Mouse (Mus musculus) intestine, embryonic 16.5 days (tissue): ENCODE measurements at regions not wholly inside any gene's neighbourhood (a gene's known extent, or its start where the extent isn't known, plus 50 kb on each side); places are given as distances from the start of the nearest gene placed in this dataset.

Experiments
- ATAC-seq: fragments of 200-750 bp; cut with Nextera tagmentation; 2 replicates; pipeline ENCODE4 v1.8.0; 2017; ENCODE audit warnings: moderate TSS enrichment, moderate library complexity
- H3K27ac ChIP-seq: fragments of 300-500 bp; sonication (generic); 2 replicates; pipeline ENCODE4 v1.5.1; 2014; ENCODE audit warnings: mild to moderate bottlenecking, low read length
- H3K27me3 ChIP-seq: fragments of 300-500 bp; sonication (generic); replicated peaks from 2 replicates; pipeline ENCODE4 v1.6.1; 2014; ENCODE audit warnings: low read length, control low read depth, mixed read lengths; ENCODE audit not compliant: control insufficient read depth, insufficient read depth
- H3K36me3 ChIP-seq: fragments of 300-500 bp; sonication (generic); 2 replicates; pipeline ENCODE4 v1.6.1; 2014; ENCODE audit warnings: low read length, control low read depth; ENCODE audit not compliant: control insufficient read depth, insufficient read depth
- H3K4me1 ChIP-seq: fragments of 300-500 bp; sonication (generic); 2 replicates; pipeline ENCODE4 v1.6.1; 2014; ENCODE audit warnings: low read length, control low read depth, mixed read lengths; ENCODE audit not compliant: control insufficient read depth, insufficient read depth
- H3K4me2 ChIP-seq: fragments of 300-500 bp; sonication (generic); 2 replicates; pipeline ENCODE4 v1.6.1; 2014; ENCODE audit warnings: low read depth, low read length, control low read depth
- H3K4me3 ChIP-seq: fragments of 300-500 bp; sonication (generic); 2 replicates; pipeline ENCODE4 v1.5.1; 2014; ENCODE audit warnings: mild to moderate bottlenecking, low read length
- H3K9ac ChIP-seq: fragments of 300-500 bp; sonication (generic); 2 replicates; pipeline ENCODE4 v1.6.1; 2014; ENCODE audit warnings: low read depth, low read length
- H3K9me3 ChIP-seq: fragments of 300-500 bp; sonication (generic); 2 replicates; pipeline ENCODE4 v1.6.1; 2016; ENCODE audit warnings: low read length, control low read depth; ENCODE audit not compliant: control insufficient read depth
- WGBS: fragments of 180-500 bp; shearing (Covaris S2); extraction: QIAGEN DNeasy Blood & Tissue Kit; methylation state at CpG from one replicate; pipeline ENCODE4 v1.1.7; 2014; 5-methylcytosine and 5-hydroxymethylcytosine counted together

- Histone ChIP-seq H3K4me3 (no peak overlapping the region), H3K9ac (no peak overlapping the region), H3K4me2 (no peak overlapping the region), H3K4me1 (peaks cover 7% of the 10 kb centered on the region; the same call in 1 of the 2 replicates), H3K9me3 (peaks cover 10% of the 10 kb centered on the region), H3K36me3 (no peaks in the 10 kb centered on the region), H3K27ac (no peak overlapping the region), H3K27me3 (no peaks in the 10 kb centered on the region)
- 57% methylated on average over 5 of the region's 5 CpGs for WGBS
- no peak for ATAC-seq
Measured at GRCm38 (mm10) chr9:115361191-115361590, 51.0 kb upstream of the Stt3b start.

GRCm38 (mm10) chr9:115361881-115362280 is 51.7 kb upstream of the Stt3b start:
- Histone ChIP-seq H3K4me2 (no peak overlapping the region), H3K4me3 (no peak overlapping the region), H3K36me3 (no peaks in the 10 kb centered on the region), H3K9me3 (peaks cover 10% of the 10 kb centered on the region), H3K9ac (no peak overlapping the region), H3K27me3 (no peaks in the 10 kb centered on the region), H3K27ac (no peak overlapping the region), H3K4me1 (peaks cover 7% of the 10 kb centered on the region; the same call in 1 of the 2 replicates)
- 93% methylated on average over 11 of the region's 11 CpGs for WGBS
- ATAC-seq: no peak

DNA sequence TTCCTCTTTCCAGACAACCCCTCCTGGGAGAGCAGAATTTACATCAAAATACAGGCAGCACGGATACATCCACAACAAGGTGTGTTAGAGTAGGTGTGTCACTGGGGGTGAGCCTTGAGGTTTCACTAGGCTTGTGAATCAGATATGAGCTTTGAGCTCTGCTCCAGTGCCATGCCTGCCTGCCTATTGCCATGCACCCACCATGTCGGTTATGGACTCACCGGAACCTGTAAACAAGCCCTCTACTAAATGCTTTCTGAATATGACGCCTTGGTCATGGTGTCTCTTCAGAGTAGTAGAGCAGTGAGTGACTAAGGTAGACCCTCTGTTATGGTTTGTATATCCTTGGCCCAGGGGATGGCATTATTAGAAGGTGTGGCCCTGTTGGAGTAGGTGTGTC is 52.3 kb upstream of the Stt3b start:
- H3K9me3 ChIP-seq: peaks cover 10% of the 10 kb centered on the region
- H3K36me3 ChIP-seq: no peaks in the 10 kb centered on the region
- no peak overlapping the region for H3K9ac ChIP-seq
- 88% methylated on average over 4 of the region's 4 CpGs for WGBS
- no peaks in the 10 kb centered on the region for H3K27me3 ChIP-seq
- no peak overlapping the region for H3K27ac ChIP-seq
- H3K4me3 ChIP-seq: no peak overlapping the region
- no peak overlapping the region for H3K4me2 ChIP-seq
- ATAC-seq: no peak
- H3K4me1 ChIP-seq: peaks cover 4% of the 10 kb centered on the region; the same call in 1 of the 2 replicates

DNA sequence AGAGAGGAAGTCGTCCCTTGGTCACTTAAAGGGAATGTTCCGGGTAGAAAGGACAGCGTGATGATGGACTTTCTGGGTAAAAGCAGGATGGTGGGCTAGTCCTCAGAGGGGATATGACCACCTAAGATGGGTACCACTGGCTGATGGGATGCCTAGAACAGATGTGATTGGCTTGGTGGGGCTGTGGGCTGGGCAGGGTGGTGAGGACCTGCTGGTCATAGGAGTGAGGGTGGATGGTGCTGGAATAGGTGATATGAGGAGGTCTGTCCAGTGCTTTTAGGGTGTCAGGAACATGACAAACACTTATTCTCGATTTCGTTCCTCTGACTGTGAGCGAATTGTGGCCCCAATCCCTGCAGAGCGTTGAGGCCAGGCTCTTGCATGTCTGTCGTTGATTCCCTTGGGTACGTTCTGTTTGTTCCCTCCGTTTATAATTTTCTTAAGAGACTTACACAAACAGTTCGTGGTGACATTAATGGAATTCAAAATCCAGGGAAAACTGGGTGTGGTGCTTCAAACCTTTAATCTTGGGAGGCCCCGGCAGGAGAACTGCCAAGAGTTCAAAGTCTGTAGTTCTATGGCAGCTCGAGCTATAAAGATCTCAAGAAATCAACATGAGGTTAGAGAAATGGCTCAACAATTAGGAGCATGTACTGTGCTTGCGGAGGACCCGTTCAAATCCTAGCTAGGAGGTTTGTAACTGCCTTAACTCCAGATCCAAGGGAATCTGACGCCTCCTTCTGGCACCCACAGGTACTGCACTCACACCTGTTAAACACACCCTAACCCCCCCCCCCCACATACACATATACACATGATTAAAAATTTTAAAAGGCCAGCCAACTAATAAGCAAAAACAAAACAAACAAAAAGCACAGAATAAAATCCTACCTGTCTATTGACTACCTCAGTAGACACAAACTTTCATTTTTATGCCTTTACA is 55.0 kb upstream of the Stt3b start:
- H3K27ac ChIP-seq: peak overlapping the region; percentile 52
- WGBS: 71% methylated on average over 16 of the region's 16 CpGs
- no peak overlapping the region for H3K9ac ChIP-seq
- H3K9me3 ChIP-seq: peaks cover 10% of the 10 kb centered on the region
- no peaks in the 10 kb centered on the region for H3K27me3 ChIP-seq
- H3K4me1 ChIP-seq: no peaks in the 10 kb centered on the region
- no peak overlapping the region for H3K4me2 ChIP-seq
- peak; percentile 92 for ATAC-seq
- no peak overlapping the region for H3K4me3 ChIP-seq
- H3K36me3 ChIP-seq: no peaks in the 10 kb centered on the region

GRCm38 (mm10) chr9:115367808-115368207 is 57.6 kb upstream of the Stt3b start:
- WGBS: 76% methylated on average over 3 of the region's 3 CpGs
- H3K9me3 ChIP-seq: peaks cover 8% of the 10 kb centered on the region
- no peak overlapping the region for H3K4me3 ChIP-seq
- no peak for ATAC-seq
- H3K27me3 ChIP-seq: no peaks in the 10 kb centered on the region
- H3K4me1 ChIP-seq: no peaks in the 10 kb centered on the region
- H3K36me3 ChIP-seq: no peaks in the 10 kb centered on the region
- no peak overlapping the region for H3K9ac ChIP-seq
- no peak overlapping the region for H3K27ac ChIP-seq
- H3K4me2 ChIP-seq: no peak overlapping the region

- no peak overlapping the region for H3K9ac ChIP-seq
- no peak overlapping the region for H3K4me3 ChIP-seq
- 70% methylated on average over 15 of the region's 15 CpGs for WGBS
- H3K4me2 ChIP-seq: no peak overlapping the region
- no peak overlapping the region for H3K27ac ChIP-seq
- H3K36me3 ChIP-seq: no peaks in the 10 kb centered on the region
- no peaks in the 10 kb centered on the region for H3K27me3 ChIP-seq
- 0 out of 2 replicates have a peak, but pooled peaks cover 2% of the 10 kb centered on the region for H3K9me3 ChIP-seq
- ATAC-seq: no peak
- no peaks in the 10 kb centered on the region for H3K4me1 ChIP-seq
Measured at GRCm38 (mm10) chr9:115380276-115380675, 70.1 kb upstream of the Stt3b start.

- no peak for ATAC-seq
- Histone ChIP-seq H3K4me1 (no peaks in the 10 kb centered on the region), H3K36me3 (no peaks in the 10 kb centered on the region), H3K4me3 (no peak overlapping the region), H3K27ac (no peak overlapping the region), H3K9ac (no peak overlapping the region), H3K9me3 (0 out of 2 replicates have a peak, but pooled peaks cover 2% of the 10 kb centered on the region), H3K4me2 (no peak overlapping the region), H3K27me3 (no peaks in the 10 kb centered on the region)
- WGBS: 82% methylated on average over 12 of the region's 12 CpGs
Measured at GRCm38 (mm10) chr9:115382824-115383475, 72.7 kb upstream of the Stt3b start.

DNA sequence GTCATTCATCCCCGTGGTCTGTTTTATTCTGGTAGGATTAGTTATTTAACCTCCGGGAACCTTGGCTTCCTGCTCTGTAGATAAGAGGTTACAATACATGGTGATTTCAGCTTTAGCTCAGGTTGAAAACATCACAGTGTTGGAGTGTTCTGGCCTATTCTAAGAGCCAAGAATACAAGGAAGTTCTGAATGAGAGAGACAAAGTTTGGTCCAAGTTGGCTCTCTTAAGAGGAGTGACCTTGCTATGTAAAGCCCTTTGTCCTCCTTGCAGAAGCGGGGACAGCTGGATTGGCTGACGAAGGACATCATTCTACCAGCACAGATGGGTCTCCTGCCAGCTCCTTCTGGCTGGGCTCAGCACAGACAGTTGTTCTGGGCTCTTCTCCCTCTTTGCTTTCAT is 73.7 kb upstream of the Stt3b start:
- Histone ChIP-seq H3K9ac (no peak overlapping the region), H3K4me3 (no peak overlapping the region), H3K9me3 (no peaks in the 10 kb centered on the region), H3K4me2 (no peak overlapping the region), H3K27ac (no peak overlapping the region), H3K36me3 (no peaks in the 10 kb centered on the region), H3K27me3 (no peaks in the 10 kb centered on the region), H3K4me1 (peaks cover 6% of the 10 kb centered on the region)
- ATAC-seq: peak; percentile 55
- WGBS: 34% methylated on average over 4 of the region's 4 CpGs

DNA sequence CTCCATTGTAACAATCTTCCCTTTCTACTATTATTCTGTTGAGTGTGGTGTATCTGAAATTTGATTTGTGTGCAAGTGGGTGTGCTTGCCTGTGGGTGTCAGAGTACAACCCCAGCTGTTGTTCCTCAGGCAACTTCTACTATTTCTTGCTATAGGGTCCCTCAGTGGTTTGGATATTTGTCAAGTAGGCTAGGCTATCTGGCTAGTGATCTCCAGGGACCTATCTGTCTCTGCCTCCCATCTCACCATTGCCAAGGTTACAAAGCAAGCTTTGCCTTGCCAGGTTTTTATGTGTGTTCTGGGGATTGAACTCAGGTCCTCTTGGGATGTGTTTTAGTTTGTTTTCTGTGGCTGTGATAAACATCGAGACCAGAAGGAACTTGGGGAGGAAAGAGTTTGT is 74.1 kb upstream of the Stt3b start:
- Histone ChIP-seq H3K36me3 (no peaks in the 10 kb centered on the region), H3K4me2 (no peak overlapping the region), H3K9me3 (no peaks in the 10 kb centered on the region), H3K9ac (no peak overlapping the region), H3K27ac (no peak overlapping the region), H3K4me3 (no peak overlapping the region), H3K27me3 (no peaks in the 10 kb centered on the region), H3K4me1 (peaks cover 9% of the 10 kb centered on the region)
- WGBS: 86% methylated on average over 1 of the region's 1 CpGs
- peak; percentile 31; the same call in 1 of the 2 replicates for ATAC-seq
